In genomic region chr13:109490853-109491252, GRCm38 (mm10) we compare ENCODE assay signal across 25 mouse cellular contexts.
DNase-seq lines count a peak whose midpoint lies in the region; ATAC-seq lines count a peak whose summit lies in the region.
"Had no signal": no experiment of that assay in that cellular context is flagged by ENCODE, and none has a peak within 500 bp of the region (broad histone marks: within the 10 kb centered on the region; RNA-seq: fewer than 3 reads in every experiment).

No protein-coding gene starts in this region.

- no peak for DNase-seq in forebrain, embryonic 11.5 days (ENCODE audit: low spot score)
- DNase-seq in MN1 (ENCODE audit: low spot score), result peak; percentile 25
- no peak for DNase-seq in lung, postnatal 36 days
- DNase-seq in layer of hippocampus, postnatal 36 days, result no peak
- DNase-seq in cerebellum, adult 18-20 months, result no peak
- DNase-seq: adrenal gland, postnatal 14 days; cerebellum, adult 9-10 months; heart, postnatal 36 days; kidney, adult 8-10 months; kidney, postnatal 10 days; left cerebral cortex, postnatal 4 days; lung, embryonic 14.5 days; right cerebral cortex, postnatal 25 days; spleen, adult 18-20 months had no signal

- WGBS in forebrain, embryonic 12.5 days, result 52% methylated on average over 2 of the region's 2 CpGs
- WGBS in forebrain, embryonic 11.5 days, result 65% methylated on average over 2 of the region's 2 CpGs
- WGBS in hindbrain, embryonic 15.5 days, result 28% methylated on average over 2 of the region's 2 CpGs
- 24% methylated on average over 2 of the region's 2 CpGs for WGBS in midbrain, embryonic 15.5 days

- no peaks in the 10 kb centered on the region for H3K9me3 ChIP-seq in forebrain, embryonic 12.5 days
- H3K9me3 ChIP-seq in forebrain, embryonic 11.5 days (ENCODE audit: control insufficient read depth, low read length), result no peaks in the 10 kb centered on the region
- H3K9me3 ChIP-seq in hindbrain, embryonic 15.5 days, result no peaks in the 10 kb centered on the region
- H3K9me3 ChIP-seq in midbrain, embryonic 15.5 days, result no peaks in the 10 kb centered on the region
- H3K9me3 ChIP-seq: embryonic facial prominence, embryonic 12.5 days; forebrain, embryonic 13.5 days; heart, embryonic 15.5 days; limb, embryonic 15.5 days; megakaryocyte, embryonic 14.5 days had no signal

- no peak overlapping the region for H3K9ac ChIP-seq in forebrain, embryonic 12.5 days
- H3K9ac ChIP-seq in forebrain, embryonic 11.5 days (ENCODE audit: low read length), result no peak overlapping the region
- H3K9ac ChIP-seq in hindbrain, embryonic 15.5 days, result no peak overlapping the region
- no peak overlapping the region for H3K9ac ChIP-seq in midbrain, embryonic 15.5 days
- H3K9ac ChIP-seq: embryonic facial prominence, embryonic 12.5 days; forebrain, embryonic 13.5 days; heart, embryonic 15.5 days; limb, embryonic 15.5 days; liver, embryonic 14.5 days; lung, embryonic 14.5 days had no signal

- 0 out of 2 replicates have a peak overlapping the region, but pooled peaks have one; percentile 8 for H3K27ac ChIP-seq in forebrain, embryonic 12.5 days
- no peak overlapping the region for H3K27ac ChIP-seq in forebrain, embryonic 11.5 days (ENCODE audit: low read depth, low read length)
- peak overlapping the region; percentile 42 for H3K27ac ChIP-seq in hindbrain, embryonic 15.5 days (replicated peaks)
- peak overlapping the region; percentile 10; the same call in 1 of the 2 replicates for H3K27ac ChIP-seq in midbrain, embryonic 15.5 days
- H3K27ac ChIP-seq: embryonic facial prominence, embryonic 12.5 days; forebrain, embryonic 13.5 days; heart, embryonic 15.5 days; layer of hippocampus, adult 2 months; limb, embryonic 15.5 days; liver, embryonic 14.5 days had no signal

- no peaks in the 10 kb centered on the region for H3K36me3 ChIP-seq in forebrain, embryonic 12.5 days (replicated peaks)
- H3K36me3 ChIP-seq in forebrain, embryonic 11.5 days (ENCODE audit: control insufficient read depth, insufficient read depth, low read length), result no peaks in the 10 kb centered on the region
- H3K36me3 ChIP-seq in hindbrain, embryonic 15.5 days, result no peaks in the 10 kb centered on the region
- H3K36me3 ChIP-seq in midbrain, embryonic 15.5 days (replicated peaks), result no peaks in the 10 kb centered on the region
- H3K36me3 ChIP-seq: embryonic facial prominence, embryonic 12.5 days; heart, embryonic 15.5 days; limb, embryonic 15.5 days had no signal

- H3K4me3 ChIP-seq in forebrain, embryonic 12.5 days (replicated peaks), result no peak overlapping the region
- no peak overlapping the region for H3K4me3 ChIP-seq in forebrain, embryonic 11.5 days (ENCODE audit: low read depth, low read length)
- no peak overlapping the region for H3K4me3 ChIP-seq in hindbrain, embryonic 15.5 days
- no peak overlapping the region for H3K4me3 ChIP-seq in midbrain, embryonic 15.5 days
- H3K4me3 ChIP-seq: embryonic facial prominence, embryonic 12.5 days; forebrain, embryonic 13.5 days; heart, embryonic 15.5 days; layer of hippocampus, adult 2 months; limb, embryonic 15.5 days; megakaryocyte, embryonic 14.5 days; myocyte had no signal

- H3K4me1 ChIP-seq in forebrain, embryonic 12.5 days, result peaks cover 12% of the 10 kb centered on the region
- no peaks in the 10 kb centered on the region for H3K4me1 ChIP-seq in forebrain, embryonic 11.5 days (replicated peaks; ENCODE audit: control insufficient read depth, insufficient read depth, low read length)
- H3K4me1 ChIP-seq in hindbrain, embryonic 15.5 days (replicated peaks), result peaks cover 19% of the 10 kb centered on the region
- peaks cover 19% of the 10 kb centered on the region for H3K4me1 ChIP-seq in midbrain, embryonic 15.5 days
- H3K4me1 ChIP-seq: heart, embryonic 15.5 days had no signal

- no peak overlapping the region for H3K4me2 ChIP-seq in forebrain, embryonic 12.5 days
- H3K4me2 ChIP-seq in forebrain, embryonic 11.5 days (ENCODE audit: low read depth, low read length, severe bottlenecking), result no peak overlapping the region
- no peak overlapping the region for H3K4me2 ChIP-seq in hindbrain, embryonic 15.5 days
- H3K4me2 ChIP-seq in midbrain, embryonic 15.5 days, result no peak overlapping the region
- H3K4me2 ChIP-seq: embryonic facial prominence, embryonic 12.5 days; forebrain, embryonic 13.5 days; heart, embryonic 15.5 days; limb, embryonic 15.5 days; lung, embryonic 14.5 days had no signal

- no peaks in the 10 kb centered on the region for H3K27me3 ChIP-seq in forebrain, embryonic 12.5 days
- H3K27me3 ChIP-seq in forebrain, embryonic 11.5 days (ENCODE audit: control insufficient read depth, insufficient read depth, low read length), result no peaks in the 10 kb centered on the region
- H3K27me3 ChIP-seq in hindbrain, embryonic 15.5 days, result no peaks in the 10 kb centered on the region
- H3K27me3 ChIP-seq in midbrain, embryonic 15.5 days (replicated peaks), result no peaks in the 10 kb centered on the region
- H3K27me3 ChIP-seq: embryonic facial prominence, embryonic 12.5 days; forebrain, embryonic 13.5 days; heart, embryonic 15.5 days; limb, embryonic 15.5 days; megakaryocyte, embryonic 14.5 days had no signal

- ATAC-seq in forebrain, embryonic 12.5 days (ENCODE audit: low FRiP score), result 0 out of 2 replicates have a peak, but pooled peaks have one; percentile 43
- no peak for ATAC-seq in forebrain, embryonic 11.5 days (replicated peaks; ENCODE audit: low FRiP score)
- no peak for ATAC-seq in hindbrain, embryonic 15.5 days (ENCODE audit: low FRiP score, low read depth)
- ATAC-seq in midbrain, embryonic 15.5 days (replicated peaks), result 0 out of 2 replicates have a peak, but pooled peaks have one; percentile 44
- ATAC-seq: forebrain, embryonic 13.5 days had no signal

Comparison
In these comparisons a context has a peak if more than half of its experiments do, and no peak if none do; other contexts are left out.
1. ATAC-seq: peak in forebrain, embryonic 12.5 days (single experiment) and midbrain, embryonic 15.5 days (single experiment); none in forebrain, embryonic 11.5 days (single experiment) and hindbrain, embryonic 15.5 days (single experiment).